Mouse (Mus musculus): Measurements from ENCODE around the gene Myh7b.

The Myh7b gene

DNA sequence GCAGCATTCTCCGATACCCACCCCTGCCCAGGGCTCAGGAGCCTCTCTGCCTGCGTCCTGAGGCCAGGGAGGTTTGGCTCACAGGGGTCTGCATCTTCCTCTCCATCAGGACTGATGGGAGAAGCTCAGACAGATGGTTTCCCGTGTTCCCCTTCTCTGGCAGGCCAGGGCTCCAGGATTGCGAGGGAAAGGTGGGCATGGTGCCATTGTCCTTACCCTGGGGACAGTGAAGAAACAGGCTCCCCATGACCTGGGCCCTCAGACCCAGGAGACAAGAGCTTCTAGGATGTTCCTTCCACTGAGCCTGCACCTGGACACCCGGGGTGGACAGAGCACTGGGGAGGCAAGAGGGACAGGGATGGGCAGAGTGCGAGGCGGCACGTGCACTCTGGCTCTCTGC is 23.6 kb downstream of the Myh7b start:
- no peak for DNase-seq (ENCODE audit: low spot score)

DNA sequence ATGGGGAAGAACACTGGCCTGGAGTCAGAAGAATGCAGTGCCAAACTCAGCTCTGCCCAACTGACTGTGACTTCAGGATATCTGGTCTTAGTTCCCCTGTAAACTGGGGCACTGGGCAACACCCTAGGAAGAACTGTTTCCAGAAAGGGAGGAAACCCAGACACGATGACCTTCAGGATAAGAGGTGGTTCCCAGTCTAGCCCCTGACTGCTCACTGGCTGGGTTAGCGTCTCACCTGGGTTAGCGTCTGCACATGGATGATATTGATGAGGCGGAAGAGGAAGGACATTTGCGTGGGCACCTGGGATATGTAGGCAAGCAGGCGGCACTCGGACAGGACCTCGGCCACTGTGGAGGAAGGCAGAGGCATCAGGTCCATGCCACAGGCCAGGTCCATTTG is 24.9 kb downstream of the Myh7b start:
- DNase-seq (ENCODE audit: low spot score): no peak

DNA sequence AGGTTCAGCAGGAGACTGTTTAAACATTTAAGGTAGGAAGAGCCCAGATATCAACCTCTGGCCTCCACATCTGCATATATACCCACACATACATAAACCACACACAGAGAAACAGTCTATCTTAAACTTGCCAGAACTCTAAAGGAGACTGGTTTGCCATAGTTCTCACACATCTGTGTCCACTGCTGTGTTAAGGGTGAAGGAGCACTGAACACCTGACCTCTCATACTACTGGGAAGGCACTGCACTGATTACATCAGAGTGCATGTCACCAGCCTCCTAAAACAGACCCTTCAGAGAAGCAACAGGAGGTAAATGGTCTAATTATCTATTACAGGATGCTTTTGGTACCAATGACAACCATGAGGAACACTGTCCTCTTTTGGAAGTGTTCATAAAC is 25.9 kb downstream of the Myh7b start:
- no peak for DNase-seq (ENCODE audit: low spot score)

DNA sequence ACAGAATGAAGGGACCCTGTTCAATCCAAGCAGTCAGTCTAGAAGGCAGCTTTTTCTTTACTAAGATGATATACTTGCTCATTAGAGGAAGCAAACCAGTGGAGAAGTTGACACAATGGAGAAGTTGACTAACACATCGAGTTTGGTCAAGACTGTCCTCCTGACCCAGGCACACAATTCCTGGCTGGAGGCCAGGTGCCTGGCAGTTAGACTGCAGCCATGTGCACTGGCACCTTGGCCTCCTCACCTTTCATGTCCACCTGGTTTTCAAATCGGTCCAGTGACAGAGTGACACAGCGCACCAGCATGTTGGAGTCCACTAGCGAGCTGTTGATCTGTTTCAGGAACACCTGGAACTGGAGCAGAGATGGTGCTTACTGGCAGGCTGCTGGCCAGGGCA is 26.4 kb downstream of the Myh7b start:
- DNase-seq (ENCODE audit: low spot score): no peak

DNA sequence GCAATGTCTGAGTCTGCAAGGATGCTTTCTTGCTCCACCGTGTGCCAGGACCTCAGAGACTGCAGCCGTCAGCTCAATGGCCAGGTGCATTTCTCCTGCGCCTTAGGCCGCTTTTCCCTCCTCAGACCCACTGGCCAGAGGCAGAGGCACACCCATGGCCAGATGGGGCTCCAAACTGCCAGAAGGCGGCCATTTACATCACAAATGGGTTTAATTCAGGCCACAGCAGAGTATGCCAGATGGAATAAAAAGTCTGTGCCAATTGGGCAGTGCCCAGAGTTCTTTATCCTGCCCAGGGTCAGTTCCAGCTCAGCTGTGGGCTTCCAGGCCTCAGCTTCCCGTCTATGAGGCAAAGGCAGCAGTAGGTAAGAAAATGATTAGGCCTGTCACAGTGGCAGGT is 29.6 kb downstream of the Myh7b start:
- no peak for DNase-seq (ENCODE audit: low spot score)

DNA sequence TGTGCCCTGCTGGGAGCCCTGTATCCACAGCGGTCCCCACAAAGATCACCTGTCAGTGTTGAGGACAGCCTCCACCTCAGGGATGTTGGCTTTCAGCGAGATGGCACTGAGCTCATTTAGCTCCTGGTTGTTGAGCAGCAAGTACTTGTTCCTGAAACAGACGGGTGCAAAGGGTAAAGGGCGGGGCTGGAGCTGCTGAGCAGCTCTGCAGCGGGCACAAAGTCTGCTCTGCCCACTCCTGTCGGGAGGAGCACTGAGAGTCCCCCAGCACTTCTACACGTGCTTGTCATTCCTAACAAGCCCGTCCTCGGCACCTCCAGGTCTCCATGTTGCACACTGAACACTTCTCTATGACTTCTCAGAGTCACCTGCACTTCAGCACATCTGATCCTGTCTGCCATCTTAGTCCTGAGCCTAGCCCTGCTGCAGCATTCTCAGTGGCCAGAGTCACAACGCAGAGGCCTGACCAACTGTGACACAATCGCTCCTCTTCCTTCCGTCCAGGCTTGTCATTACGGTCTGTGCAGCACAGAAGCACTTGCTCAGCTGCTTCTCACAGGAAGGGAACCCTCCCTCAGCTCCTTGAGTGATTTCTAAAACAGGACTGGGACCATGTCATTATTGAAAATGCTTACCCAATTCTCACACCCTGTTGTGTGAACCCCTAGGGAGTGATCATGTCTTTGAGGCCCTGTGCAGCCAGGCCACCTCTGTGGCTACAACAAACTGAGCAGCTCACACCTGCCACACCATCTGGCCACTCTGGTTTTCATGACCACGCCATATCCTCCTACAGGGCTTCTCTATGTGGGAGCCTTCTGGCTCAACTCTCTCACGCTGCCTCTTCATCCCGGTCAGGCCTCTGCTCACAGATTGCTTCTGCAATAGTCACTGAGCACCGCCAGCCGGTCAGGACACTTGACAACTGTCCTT is 30.8 kb downstream of the Myh7b start:
- no peak for DNase-seq (ENCODE audit: low spot score)

DNA sequence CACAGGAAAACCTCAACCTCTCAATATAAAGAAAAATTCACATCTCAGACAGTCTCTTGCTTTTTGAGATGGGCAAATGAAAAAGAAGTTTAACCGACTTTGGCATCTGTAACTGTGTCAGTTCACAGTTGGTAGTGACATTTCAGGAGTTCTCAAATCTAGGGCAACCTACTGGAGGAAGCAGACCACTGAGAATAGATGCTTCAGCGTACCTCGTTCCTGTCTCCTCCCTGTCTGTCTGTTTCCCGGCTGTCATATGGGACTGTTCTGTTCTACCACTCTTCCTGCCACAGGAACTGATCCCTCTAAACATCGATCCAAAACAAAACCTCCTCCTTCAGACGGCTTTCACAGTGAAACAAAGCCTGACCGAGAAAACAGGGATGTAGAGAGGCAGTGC is 34.7 kb downstream of the Myh7b start:
- DNase-seq (ENCODE audit: low spot score): no peak

DNA sequence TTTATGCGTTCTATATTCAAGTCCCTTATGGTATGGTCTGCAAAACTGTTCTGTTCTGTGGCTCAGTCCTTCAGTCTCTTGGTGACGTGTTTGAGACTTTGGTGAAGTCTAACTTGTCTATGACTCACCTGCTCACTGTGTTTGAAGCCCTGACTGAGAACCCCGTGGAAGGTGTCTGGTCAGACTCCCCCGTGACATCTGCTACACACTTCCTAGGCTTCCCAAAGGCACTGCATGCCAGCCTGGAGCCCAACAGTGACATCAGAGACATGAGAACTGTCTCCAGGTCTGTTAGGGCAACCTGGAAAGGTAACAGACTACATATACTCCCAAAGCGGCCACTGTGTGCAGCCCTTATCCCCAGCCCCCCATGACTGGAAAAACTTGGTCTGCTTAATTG is 41.6 kb downstream of the Myh7b start:
- DNase-seq (ENCODE audit: low spot score): no peak

DNA sequence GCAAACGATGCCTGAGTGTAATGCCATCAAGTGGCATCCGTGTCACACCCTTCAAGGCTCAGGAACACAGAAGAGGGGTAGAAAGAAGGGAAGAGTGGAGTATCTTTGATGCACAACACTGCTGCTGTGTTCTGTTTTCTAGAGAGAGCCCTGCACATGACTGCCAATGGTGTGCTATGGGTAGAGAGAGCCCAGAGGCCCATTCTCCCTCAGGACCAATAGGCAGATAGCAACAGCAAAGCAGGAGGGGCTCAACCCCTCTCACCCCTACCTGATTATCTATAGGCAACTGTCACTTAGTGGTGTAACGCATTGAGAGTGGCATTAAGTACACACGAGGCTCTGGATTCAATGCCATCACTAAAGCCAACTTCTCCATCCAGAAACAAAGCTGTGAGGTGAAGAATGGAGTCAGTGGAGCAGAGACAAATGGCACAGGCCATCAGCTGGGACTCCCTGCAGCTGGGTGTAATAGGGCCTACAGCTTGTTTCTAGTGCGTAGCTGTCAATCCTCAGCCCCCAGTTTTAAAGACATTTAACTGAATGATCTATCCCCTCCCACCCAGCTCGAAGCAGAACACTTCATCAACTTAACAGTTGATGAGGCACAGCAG is 44.9 kb downstream of the Myh7b start:
- no peak for DNase-seq (ENCODE audit: low spot score)

DNA sequence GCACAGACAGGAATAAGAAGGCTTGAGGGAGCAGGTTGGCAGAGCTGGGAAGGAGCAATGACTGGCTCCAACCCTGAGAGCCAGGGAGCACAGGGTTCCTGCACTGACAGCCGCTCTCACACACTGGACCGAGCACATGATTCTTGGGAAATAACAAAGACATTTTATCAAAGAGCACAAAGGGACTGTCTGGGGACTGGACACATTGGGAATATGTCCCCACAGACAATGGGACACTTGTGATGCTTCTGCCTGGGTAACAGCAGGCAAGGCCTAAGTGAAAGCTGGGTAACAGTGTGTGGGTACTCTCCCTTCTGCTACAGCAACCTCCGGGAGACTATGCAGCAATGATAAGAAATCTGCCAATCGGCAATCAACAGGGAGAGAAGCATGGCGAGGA is 51.4 kb downstream of the Myh7b start:
- no peak for DNase-seq (ENCODE audit: low spot score)

DNA sequence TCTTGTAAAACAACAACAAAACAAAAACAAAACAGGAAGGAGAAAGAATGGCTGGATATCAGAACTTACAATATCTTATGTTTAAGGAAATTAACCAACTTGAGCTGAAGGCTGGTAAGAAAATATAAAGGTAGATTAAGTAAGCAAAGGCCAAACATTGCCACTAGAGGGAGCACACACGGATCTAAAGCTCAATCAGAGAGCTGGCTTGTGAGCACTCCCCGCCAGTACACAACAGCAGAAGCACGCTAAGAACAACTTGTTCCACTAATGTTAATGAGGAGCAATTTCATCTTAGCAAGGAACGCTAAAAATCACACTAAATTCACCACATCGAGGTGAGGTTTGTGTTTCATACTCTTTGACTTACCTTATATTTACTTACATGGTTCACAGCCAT is 52.1 kb downstream of the Myh7b start:
- peak; percentile 77 for DNase-seq (ENCODE audit: low spot score)

DNA sequence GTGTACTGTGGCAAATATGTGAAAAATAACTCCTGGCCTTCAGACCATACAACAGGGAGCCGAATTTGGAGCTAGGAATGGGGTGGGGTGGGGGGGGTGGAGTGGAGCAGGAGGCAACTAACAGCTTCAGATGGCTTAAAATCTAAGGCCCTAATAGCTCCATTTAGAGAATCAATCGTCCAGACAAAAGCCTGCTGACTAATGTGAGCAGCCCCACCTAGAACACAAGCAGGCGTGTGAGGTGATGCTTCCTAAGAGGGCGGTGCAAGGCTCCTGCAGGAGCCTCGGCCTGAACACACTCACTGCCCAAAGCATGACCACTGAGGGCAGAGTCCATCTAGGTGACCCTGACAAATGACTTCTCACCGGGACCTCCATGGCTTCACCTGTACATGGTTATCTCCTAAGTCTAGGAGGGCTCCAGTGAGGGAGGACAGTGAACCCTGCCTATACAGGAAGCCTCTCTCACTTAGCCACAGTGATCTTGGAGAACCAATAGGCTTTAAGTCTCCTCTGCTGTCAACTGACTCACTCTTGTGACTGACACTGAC is 53.0 kb downstream of the Myh7b start:
- DNase-seq (ENCODE audit: low spot score): no peak

DNA sequence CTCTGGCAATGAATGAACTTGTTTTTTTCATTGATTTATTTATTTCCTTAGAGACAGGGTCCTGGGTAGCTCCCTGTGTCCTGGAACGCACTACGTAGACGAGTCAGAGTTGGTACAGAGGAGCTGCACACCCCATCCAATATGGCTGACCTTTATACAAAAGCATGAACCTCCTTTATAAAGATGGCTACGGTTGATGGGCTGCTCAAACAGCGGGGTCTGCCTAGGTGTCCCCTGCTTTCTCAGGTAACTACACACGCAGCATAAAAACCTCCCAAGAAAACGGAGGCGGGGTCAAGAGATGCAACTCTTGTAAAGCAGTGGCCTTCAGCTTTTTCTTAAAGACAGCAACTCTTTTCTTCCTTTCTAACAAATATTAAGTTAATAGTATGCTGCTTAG is 56.9 kb downstream of the Myh7b start:
- DNase-seq (ENCODE audit: low spot score): no peak

DNA sequence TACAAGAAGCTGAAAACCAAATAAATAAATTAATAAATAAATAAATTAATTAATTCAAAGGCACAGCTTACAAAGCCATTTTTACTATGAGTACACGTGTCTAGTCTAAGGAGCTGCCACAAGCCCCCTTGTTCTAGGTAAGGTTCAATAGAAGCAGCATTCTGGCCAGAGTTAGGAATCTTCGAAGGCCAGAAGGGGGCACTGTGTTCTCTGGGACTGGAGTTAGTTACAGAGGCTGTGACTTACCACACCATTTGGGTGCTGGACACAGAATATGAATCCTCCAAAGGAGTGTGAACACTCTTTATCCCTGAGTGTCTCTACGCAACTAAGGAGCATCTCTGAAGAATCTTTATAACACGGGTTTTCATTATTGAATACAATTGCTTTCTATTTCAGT is 57.4 kb downstream of the Myh7b start:
- DNase-seq (ENCODE audit: low spot score): peak; percentile 43

DNA sequence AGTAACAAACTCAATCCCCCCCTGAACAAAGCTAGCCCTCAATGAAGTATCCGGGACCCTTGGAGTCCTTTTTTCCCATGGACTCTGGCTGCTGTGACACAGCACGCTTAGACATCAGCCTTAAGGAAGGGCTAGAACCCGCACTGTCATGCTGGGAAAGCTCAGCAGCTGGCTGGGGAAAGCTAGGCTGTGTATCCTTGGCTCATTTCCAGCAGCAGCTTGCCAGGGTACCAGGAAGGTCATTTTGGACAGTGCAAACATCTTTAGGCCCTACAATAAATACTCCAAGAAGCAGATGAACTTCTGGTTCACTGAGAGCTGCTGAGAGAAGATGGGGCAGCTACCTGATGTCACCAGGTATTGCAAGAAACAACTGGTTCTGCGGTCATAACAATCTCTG is 60.2 kb downstream of the Myh7b start:
- DNase-seq (ENCODE audit: low spot score): peak; percentile 60

DNA sequence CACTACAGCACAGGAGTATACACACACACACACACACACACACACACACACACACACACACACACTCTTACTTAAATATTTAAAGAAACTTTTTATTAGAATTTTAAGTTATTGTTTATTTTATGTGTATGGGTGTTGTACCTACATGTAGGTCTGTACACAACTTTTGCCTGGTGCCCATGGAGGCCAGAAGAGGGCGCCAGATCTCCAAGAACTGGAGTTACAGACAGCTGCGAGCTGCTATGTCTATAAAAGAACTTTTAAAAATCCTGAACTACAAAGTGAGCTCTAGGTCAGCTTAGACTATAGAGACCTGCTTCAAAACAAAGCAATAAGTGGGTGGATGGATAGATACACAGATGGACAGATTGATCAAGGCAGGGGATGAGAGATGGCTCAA is 62.5 kb downstream of the Myh7b start:
- DNase-seq (ENCODE audit: low spot score): peak; percentile 44

DNA sequence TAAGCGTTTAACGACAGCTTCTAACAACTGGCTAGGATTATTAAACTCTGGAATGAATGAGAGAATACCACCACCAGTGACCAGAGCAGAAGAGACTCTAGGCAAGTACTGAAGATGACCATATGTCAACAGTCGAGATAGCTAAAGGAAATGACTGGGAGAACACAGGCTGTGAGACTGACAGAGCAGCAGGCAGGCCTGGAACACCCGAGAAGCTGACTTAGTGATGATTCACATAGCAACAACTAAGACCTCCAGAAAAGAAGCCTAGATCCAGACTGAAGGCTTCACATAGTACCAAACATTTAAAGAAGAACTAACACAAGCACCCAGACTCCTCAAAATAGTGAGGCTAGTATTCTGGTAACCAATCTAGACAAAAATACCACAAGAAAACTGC is 64.1 kb downstream of the Myh7b start:
- no peak for DNase-seq (ENCODE audit: low spot score)

DNA sequence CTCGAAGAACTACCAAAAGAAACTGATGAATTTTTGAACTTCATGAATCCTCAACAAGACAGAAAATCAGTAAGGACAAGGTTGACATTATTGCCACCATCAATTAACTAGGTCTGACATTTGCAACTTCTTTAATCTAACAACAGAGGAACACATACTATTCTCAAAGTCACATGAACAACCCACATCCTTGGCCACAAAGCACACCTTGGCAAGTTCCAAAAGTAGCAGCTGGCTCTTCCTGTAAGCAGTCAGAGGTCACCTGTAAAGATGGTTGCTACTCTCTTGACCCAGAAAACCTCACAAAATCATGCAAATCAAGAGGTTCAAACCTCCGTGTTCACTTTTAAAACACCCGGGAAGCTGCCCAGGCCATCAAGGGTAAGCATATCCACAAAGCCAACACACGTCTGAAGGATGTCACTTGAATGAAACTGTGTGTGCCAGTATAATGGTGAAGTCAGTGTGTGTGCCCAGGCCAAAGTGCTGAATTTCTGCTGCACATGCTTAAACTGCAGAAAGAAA is 68.6 kb downstream of the Myh7b start:
- no peak for DNase-seq (ENCODE audit: low spot score)

DNA sequence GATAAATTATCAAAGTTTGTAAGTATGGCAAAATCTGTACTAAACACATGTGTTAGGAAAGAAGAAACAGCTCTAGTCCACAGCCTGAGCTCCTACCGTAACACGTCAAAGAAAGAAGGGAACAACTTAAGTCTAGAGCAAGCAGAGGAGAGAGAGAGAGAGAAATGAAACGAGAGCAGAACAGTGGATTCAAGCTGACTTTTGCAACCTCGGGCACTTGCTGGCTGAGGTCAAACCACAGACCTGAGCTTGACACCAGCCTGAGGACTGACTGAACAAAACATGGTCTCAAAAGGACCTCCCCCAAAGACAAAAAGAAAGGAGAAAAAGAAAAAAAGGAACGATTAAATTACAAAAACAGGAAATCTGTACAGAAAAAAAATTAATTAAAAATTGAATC is 69.6 kb downstream of the Myh7b start:
- no peak for DNase-seq (ENCODE audit: low spot score)

DNA sequence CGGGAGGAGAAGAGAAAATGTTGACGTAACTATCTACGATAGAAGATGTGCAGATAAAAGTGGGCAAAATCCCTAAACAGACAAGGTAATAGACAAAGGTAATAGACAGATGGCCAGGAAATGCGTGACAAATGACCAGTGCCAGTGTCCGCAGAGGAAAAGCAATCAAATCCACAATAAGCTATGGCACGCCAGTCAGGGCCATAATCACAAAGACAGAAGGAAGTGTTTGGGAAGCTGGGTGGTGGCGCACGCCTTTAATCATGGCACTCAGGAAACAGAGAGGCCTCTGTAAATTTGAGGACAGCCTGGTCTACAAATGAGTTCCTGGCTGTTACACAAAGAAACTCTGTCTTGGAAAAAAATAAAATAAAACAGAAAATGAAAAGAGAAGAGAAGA is 70.2 kb downstream of the Myh7b start:
- DNase-seq (ENCODE audit: low spot score): no peak

DNA sequence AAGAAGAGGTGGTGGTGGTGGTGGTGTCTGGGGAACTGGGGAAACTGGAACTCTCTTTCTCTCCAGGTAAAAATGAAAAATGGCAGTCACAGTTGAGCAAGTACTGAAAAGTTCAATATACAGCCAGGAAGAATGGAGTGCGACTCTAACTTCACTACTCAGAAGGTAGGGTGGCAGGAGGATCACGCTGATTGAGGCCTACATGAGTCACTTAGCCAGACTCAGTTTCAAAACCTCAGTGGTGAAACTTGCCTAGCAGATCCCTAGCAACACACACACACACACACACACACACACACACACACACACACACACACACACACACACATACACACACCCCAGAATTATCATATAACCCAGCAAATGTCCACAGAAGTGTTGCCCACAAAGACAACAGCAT is 70.9 kb downstream of the Myh7b start:
- no peak for DNase-seq (ENCODE audit: low spot score)

DNA sequence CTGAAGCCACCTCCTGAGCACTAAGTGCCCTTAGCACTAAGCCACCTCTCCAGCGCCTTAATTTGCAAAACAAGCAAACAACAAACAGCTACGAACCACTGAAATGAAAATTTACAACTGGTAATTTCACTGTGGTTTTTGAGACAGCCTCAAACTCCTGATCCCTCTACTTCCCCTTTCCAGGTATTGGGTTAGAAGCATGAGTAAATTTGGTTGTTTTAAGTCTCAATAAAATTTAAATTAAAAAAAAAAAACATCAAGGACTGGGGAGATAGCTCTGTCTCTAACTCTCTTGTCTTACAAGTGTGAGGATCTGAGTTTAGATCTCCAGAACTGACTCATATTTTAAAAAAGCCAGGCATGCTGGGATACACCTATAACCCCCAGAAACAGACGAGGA is 72.1 kb downstream of the Myh7b start:
- no peak for DNase-seq (ENCODE audit: low spot score)

DNA sequence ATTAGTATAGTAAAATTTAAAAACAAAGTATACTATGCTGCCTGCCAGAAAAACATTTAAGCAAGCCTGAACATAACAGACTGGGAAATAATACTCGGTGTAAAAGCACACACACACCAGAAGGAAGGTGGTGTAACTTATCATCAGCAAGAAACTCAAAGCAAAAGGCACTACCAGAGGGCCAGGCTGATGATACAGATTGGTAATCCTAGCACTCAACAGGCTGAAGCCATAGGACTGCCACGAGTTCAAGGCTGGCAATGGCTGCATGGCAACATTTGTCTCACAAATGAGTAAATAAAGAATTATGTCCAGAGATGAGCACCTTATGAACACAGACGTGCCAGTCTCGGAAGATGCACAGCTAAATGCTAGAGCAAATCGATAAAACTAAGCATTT is 72.8 kb downstream of the Myh7b start:
- DNase-seq (ENCODE audit: low spot score): no peak

Data from MN1 (cell line).